Mouse (Mus musculus) megakaryocyte, embryonic 14.5 days (primary cell): ENCODE results near the gene Trp63. TPM values are rescaled to one million over a fixed set of nuclear protein-coding genes. Genes with fewer than 3 reads are reported as not detected.
"Not testable (repeated sequence)": the region's sequence is repeated elsewhere in the genome, so short reads cannot be mapped to it uniquely, and the experiment has no call there.

ENCODE experiments used
- H3K27me3 ChIP-seq: replicated peaks from 2 replicates; pipeline ENCODE3; 2012; ENCODE audit warnings: inconsistent platforms
- H3K36me3 ChIP-seq: replicated peaks from 2 replicates; pipeline ENCODE3; 2012; ENCODE audit warnings: low read length, inconsistent platforms, mixed read lengths
- H3K4me1 ChIP-seq: 2 replicates; pipeline ENCODE4 v1.6.1; 2012; ENCODE audit warnings: inconsistent platforms
- H3K4me3 ChIP-seq: replicated peaks from 2 replicates; pipeline ENCODE3; 2012; ENCODE audit warnings: moderate library complexity, mild to moderate bottlenecking, inconsistent platforms
- H3K9me3 ChIP-seq: 2 replicates; pipeline ENCODE4 v1.6.1; 2012; ENCODE audit warnings: inconsistent platforms
- FLI1 ChIP-seq: IDR thresholded peaks from 2 replicates; pipeline ENCODE4 v1.6.1; 2012; ENCODE audit warnings: low read length, inconsistent platforms, mixed read lengths
- GATA1 ChIP-seq: IDR thresholded peaks from 3 replicates; pipeline ENCODE4 v1.6.1; 2012; ENCODE audit warnings: mixed read lengths, low read length, inconsistent platforms, borderline replicate concordance
- polyA plus RNA-seq: library from polyadenylated mRNA; stranded (reverse); fragments of >175 nt; gene quantifications from 2 replicates; pipeline ENCODE4 v1.2.3, GENCODE M21; 2012; ENCODE audit warnings: low replicate concordance; ENCODE audit not compliant: insufficient read depth

Gene Trp63
- not detected in 2 replicates for polyA plus RNA-seq

DNA sequence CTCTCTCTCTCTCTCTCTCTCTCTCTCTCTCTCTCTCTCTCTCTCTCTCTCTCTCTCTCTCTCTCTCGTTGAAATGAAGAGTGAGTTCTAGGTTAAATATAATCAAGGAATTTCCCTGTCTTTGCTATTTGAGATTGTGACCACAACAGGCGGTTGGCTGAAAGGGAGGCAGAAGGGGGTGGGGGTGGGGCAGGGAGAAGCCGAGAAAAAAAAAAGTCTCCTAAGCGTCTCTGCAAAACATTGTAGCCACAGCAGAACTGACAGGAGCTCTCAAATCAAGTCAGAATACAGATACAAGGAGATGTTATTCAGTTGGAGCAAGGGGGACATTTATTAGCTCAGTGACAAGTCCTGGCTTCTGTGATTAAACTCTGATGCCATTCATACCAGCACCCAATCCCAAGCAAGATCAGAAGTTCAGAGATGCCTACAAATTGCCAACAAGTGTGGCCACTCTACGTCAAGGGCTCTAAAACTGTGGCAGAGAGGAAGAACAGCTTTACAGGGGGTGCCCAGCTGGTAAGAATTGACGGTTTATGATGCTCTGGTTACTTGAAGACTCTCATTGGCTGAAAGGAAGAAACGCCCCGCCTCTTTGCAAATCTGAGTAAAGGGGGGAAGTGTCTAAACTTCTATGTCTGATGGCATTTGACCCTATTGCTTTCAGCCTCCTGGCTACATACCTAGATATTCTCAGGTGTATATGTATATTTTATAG lies at the start of gene Trp63:
Trp63 (plus strand) TSS at position 233 of the 718 bp plus-strand sequence.
- no peaks in the 10 kb centered on the region for H3K36me3 ChIP-seq
- H3K9me3 ChIP-seq, result peaks cover 4% of the 10 kb centered on the region; the same call in 1 of the 2 replicates
- no peaks in the 10 kb centered on the region for H3K27me3 ChIP-seq
- H3K4me1 ChIP-seq, result no peaks in the 10 kb centered on the region
- no peak for TF ChIP-seq FLI1
- no peak for TF ChIP-seq GATA1
- H3K4me3 ChIP-seq, result no peak within 1 kb of the TSS

DNA sequence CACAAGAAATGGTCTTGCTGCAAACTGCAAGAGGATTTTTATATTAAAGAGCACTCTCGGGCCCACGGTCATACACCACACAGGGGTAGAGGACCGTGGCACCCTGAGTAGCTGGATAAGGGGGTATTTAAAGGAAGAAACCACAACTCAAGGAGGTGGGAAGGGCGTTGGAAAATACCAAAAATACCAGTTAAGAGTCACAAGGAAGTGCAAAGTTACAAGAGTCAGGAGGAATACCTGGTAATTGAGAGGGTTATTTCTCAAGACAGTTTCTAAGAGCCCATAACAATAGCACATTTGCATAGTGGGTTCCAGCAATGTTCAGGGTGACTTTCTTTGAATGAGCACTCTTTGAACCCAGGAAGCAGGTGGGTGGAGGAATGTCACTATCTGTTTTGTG lies 38.8 kb upstream of the Trp63 start:
- not testable (repeated sequence) for H3K4me1 ChIP-seq, H3K9me3 ChIP-seq, H3K27me3 ChIP-seq, H3K36me3 ChIP-seq, H3K4me3 ChIP-seq

- TF ChIP-seq FLI1 (no peak), GATA1 (no peak)
- Histone ChIP-seq H3K36me3 (no peaks in the 10 kb centered on the region), H3K4me1 (no peaks in the 10 kb centered on the region), H3K27me3 (no peaks in the 10 kb centered on the region), H3K4me3 (no peak overlapping the region), H3K9me3 (peaks cover 8% of the 10 kb centered on the region)
These were observed 22.9 kb upstream of the Trp63 start for GRCm38 (mm10) chr16:25660510-25661235.

DNA sequence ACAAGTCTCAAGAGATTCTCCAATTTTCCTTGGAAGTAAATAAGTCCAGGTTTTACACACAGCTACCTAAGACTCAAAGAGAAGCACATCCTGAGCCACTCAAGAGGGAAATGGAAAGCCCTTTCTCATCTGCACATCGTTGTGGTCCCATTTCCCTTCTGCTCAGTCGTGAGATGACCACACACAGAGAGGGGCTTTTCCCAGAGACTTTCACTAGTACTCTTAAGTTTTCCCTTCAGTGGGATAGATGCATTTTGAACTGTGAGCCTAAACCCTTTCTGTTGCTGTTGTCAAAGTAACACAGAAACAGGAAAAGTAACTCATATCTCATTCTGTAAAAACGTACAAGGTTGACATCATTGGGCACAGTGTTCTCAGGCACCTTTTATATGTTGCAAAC lies 20.4 kb upstream of the Trp63 start:
- H3K4me1 ChIP-seq, result no peaks in the 10 kb centered on the region
- 0 out of 2 replicates have a peak, but pooled peaks cover 2% of the 10 kb centered on the region for H3K9me3 ChIP-seq
- no peak overlapping the region for H3K4me3 ChIP-seq
- no peaks in the 10 kb centered on the region for H3K27me3 ChIP-seq
- TF ChIP-seq FLI1 (no peak), GATA1 (no peak)
- H3K36me3 ChIP-seq, result no peaks in the 10 kb centered on the region

DNA sequence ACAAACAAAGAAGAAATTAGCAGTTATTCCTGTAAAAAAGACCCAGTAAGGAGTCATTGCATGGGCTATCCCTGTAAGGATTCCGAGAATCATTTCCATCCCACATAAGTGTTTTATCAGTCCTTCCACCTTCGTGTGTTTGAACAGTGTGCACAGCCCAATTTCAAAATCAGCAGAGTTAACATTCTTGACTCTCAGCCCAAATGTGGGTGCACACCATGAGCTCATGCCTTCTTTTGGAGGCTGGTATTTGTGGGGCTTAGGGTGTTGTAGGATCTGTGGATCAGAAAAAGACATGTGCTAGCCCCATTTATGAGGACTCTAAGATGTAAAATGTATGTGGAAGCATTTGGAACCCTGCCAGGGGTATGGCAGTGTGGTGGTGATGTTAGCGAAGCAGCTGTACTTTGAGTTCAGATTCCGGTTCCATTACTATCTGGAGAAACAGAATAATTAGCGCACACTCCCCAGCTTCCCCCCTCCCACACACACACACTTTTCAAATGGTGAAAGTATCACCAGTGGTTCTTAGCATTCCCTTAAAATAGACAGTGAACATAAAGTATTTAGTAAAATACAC lies 9.6 kb upstream of the Trp63 start:
- no peaks in the 10 kb centered on the region for H3K36me3 ChIP-seq
- 0 out of 2 replicates have a peak, but pooled peaks cover 5% of the 10 kb centered on the region for H3K9me3 ChIP-seq
- no peaks in the 10 kb centered on the region for H3K4me1 ChIP-seq
- H3K27me3 ChIP-seq, result no peaks in the 10 kb centered on the region
- TF ChIP-seq GATA1, result no peak
- no peak overlapping the region for H3K4me3 ChIP-seq

DNA sequence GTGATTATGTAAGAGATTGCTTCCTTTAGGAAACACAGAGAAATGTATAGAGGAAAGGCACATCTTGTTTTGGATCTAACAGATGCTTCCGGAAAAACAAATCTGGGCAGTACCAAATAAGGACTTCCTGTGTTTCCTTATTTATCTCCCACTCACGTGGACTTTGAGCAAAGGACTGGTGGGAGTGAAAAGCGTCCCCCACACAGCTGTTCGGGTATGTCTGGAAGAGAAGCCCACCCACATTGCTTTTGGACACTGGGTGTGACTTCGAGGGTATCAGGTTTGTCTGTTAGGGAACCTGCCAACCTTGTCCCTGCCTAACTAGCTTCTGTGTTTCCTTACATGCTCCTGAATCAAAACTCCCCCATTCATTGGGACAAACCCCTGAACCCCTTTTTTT lies 3.2 kb upstream of the Trp63 start:
- H3K4me3 ChIP-seq, result no peak overlapping the region
- no peaks in the 10 kb centered on the region for H3K36me3 ChIP-seq
- H3K4me1 ChIP-seq, result no peaks in the 10 kb centered on the region
- TF ChIP-seq FLI1 (no peak), GATA1 (no peak)
- H3K9me3 ChIP-seq, result 0 out of 2 replicates have a peak, but pooled peaks cover 5% of the 10 kb centered on the region
- no peaks in the 10 kb centered on the region for H3K27me3 ChIP-seq

DNA sequence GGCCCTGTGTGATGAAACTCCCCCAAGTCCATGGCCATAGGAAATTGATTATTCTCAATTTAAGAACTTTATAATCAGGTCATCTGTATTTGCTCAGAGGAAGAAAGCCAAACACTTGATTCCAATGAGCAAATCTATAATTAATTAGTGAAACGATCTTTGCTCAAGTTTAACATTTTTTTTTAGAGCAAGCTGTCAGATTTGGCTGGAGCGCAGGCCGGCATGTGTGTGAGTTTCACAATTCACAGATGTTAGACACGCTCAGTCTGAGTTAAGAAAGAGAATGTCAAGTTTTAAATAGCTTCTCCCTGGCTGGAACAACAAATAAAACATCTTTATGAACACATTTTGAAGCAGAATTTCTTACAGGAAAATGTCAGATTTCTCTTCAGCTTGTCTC lies 1.0 kb upstream of the Trp63 start:
- Histone ChIP-seq H3K4me3 (no peak overlapping the region), H3K9me3 (no peaks in the 10 kb centered on the region), H3K27me3 (no peaks in the 10 kb centered on the region), H3K4me1 (no peaks in the 10 kb centered on the region), H3K36me3 (no peaks in the 10 kb centered on the region)
- TF ChIP-seq FLI1, result no peak
- TF ChIP-seq GATA1, result no peak

DNA sequence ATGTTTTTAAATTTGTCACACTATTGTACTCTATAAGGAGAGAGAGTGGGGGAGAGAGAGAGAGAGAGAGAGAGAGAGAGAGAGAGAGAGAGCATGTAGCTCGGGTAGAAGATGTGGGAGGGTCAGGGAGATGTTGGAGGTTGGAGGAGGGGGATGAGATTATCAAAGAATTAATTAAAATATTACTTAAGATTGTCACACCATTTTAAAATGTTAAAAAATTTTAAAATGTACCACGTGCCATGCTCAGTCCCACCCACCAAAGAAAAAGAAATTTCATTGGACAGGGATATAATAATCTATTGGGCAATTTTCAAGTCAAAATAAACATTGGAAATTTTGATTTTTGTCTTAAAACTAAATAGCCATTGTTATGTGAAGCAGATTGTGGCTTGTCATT lies 1.0 kb downstream of the Trp63 start:
- Histone ChIP-seq H3K4me1 (no peaks in the 10 kb centered on the region), H3K9me3 (peaks cover 4% of the 10 kb centered on the region; the same call in 1 of the 2 replicates), H3K4me3 (no peak overlapping the region), H3K36me3 (no peaks in the 10 kb centered on the region), H3K27me3 (no peaks in the 10 kb centered on the region)
- TF ChIP-seq GATA1 (no peak), FLI1 (no peak)

DNA sequence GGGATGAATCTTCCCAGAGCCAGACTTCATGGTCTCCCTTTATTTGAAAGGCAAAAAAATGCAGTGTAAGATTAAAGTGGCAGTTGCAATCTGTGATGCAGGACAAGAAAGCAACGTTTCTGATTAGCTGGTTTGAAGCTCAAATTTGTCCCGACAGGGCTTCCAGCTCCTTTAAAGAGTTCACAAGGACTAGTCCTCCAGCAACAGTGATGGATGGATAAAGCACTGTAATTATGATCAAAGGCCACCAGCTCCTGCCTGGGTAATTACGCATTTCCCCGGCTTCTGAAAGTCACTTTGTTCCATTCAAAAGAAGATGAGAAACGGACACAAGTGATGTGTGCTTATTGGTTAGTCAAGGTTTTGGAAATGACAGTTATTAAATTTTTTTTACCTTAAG lies 7.0 kb downstream of the Trp63 start:
- Histone ChIP-seq H3K4me1 (no peaks in the 10 kb centered on the region), H3K4me3 (no peak overlapping the region), H3K27me3 (no peaks in the 10 kb centered on the region), H3K36me3 (no peaks in the 10 kb centered on the region), H3K9me3 (peaks cover 4% of the 10 kb centered on the region; the same call in 1 of the 2 replicates)
- TF ChIP-seq GATA1 (no peak), FLI1 (no peak)

DNA sequence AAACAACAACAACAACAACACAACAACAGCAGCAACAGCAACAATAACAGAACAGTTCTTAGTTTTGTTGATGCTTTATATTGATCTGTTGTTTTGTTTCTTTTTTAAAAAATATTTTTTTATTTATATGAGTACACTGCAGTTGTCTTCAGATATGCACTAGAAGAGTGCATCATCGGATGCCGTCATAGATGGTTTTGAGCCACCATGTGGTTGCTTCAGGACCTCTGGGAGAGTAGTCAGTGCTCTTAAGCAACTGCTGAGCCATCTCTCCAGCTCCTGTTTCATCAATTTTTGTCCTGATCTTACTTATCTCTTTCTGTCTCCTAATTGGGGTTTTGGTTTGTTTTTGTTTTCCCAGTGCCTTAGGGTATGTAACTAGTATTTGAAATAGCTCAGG lies 17.7 kb downstream of the Trp63 start:
- Histone ChIP-seq H3K4me3 (no peak overlapping the region), H3K27me3 (no peaks in the 10 kb centered on the region), H3K4me1 (no peaks in the 10 kb centered on the region), H3K9me3 (peaks cover 3% of the 10 kb centered on the region; the same call in 1 of the 2 replicates), H3K36me3 (no peaks in the 10 kb centered on the region)
- no peak for TF ChIP-seq GATA1
- TF ChIP-seq FLI1, result no peak
